Mouse (Mus musculus) embryonic fibroblast, embryonic 13.5 days (primary cell): ENCODE measurements at regions not wholly inside any gene's neighbourhood (a gene's known extent, or its start where the extent isn't known, plus 50 kb on each side); places are given as distances from the start of the nearest gene placed in this dataset.

ENCODE experiments used
- H3K27ac ChIP-seq: 2 replicates; pipeline ENCODE4 v1.5.1; 2012; ENCODE audit warnings: low read length, control low read depth, inconsistent platforms; ENCODE audit not compliant: insufficient read depth
- H3K4me1 ChIP-seq: 2 replicates; pipeline ENCODE4 v1.6.1; 2011; ENCODE audit warnings: low read length; ENCODE audit not compliant: control insufficient read depth, insufficient read depth
- H3K4me3 ChIP-seq: 2 replicates; pipeline ENCODE4 v1.5.1; 2011; ENCODE audit warnings: mild to moderate bottlenecking, control low read depth, low read length; ENCODE audit not compliant: insufficient read depth
- CTCF ChIP-seq: IDR thresholded peaks from 2 replicates; pipeline ENCODE4 v1.5.1; 2011; ENCODE audit warnings: mild to moderate bottlenecking, control low read depth, low read length, moderate library complexity, borderline replicate concordance; ENCODE audit not compliant: insufficient read depth
- POLR2A ChIP-seq: IDR thresholded peaks from 2 replicates; pipeline ENCODE4 v1.6.1; 2011; ENCODE audit warnings: low read depth, mild to moderate bottlenecking, control low read depth, low read length, moderate library complexity

GRCm38 (mm10) chr1:177531791-177532190 lies 89.6 kb downstream of the Zbtb18 start:
- Histone ChIP-seq H3K4me1 (no peaks in the 10 kb centered on the region), H3K27ac (no peak overlapping the region), H3K4me3 (no peak overlapping the region)
- TF ChIP-seq CTCF: no peak
- TF ChIP-seq POLR2A: no peak

- H3K4me3 ChIP-seq: no peak overlapping the region
- no peaks in the 10 kb centered on the region for H3K4me1 ChIP-seq
- no peak for TF ChIP-seq CTCF
- TF ChIP-seq POLR2A: no peak
- no peak overlapping the region for H3K27ac ChIP-seq
These were observed 90.5 kb downstream of the Zbtb18 start for GRCm38 (mm10) chr1:177532656-177533055.

- Histone ChIP-seq H3K4me3 (no peak overlapping the region), H3K27ac (no peak overlapping the region), H3K4me1 (no peaks in the 10 kb centered on the region)
- TF ChIP-seq CTCF (no peak), POLR2A (no peak)
These were observed 91.2 kb downstream of the Zbtb18 start for GRCm38 (mm10) chr1:177533332-177533731.

GRCm38 (mm10) chr1:177545031-177545735 lies 103.0 kb downstream of the Zbtb18 start:
- Histone ChIP-seq H3K4me1 (no peaks in the 10 kb centered on the region), H3K4me3 (no peak overlapping the region), H3K27ac (no peak overlapping the region)
- TF ChIP-seq CTCF: no peak

GRCm38 (mm10) chr1:177547716-177548115 lies 105.6 kb downstream of the Zbtb18 start:
- no peak for TF ChIP-seq POLR2A
- TF ChIP-seq CTCF: no peak
- Histone ChIP-seq H3K27ac (no peak overlapping the region), H3K4me3 (no peak overlapping the region), H3K4me1 (no peaks in the 10 kb centered on the region)

- H3K27ac ChIP-seq: no peak overlapping the region
- H3K4me3 ChIP-seq: no peak overlapping the region
- H3K4me1 ChIP-seq: 0 out of 2 replicates have a peak, but pooled peaks cover 2% of the 10 kb centered on the region
- TF ChIP-seq CTCF (no peak), POLR2A (no peak)
These were observed 113.5 kb downstream of the Zbtb18 start for GRCm38 (mm10) chr1:177555471-177556291.

GRCm38 (mm10) chr1:177557432-177557831 lies 115.3 kb downstream of the Zbtb18 start:
- Histone ChIP-seq H3K4me1 (0 out of 2 replicates have a peak, but pooled peaks cover 2% of the 10 kb centered on the region), H3K4me3 (no peak overlapping the region), H3K27ac (no peak overlapping the region)
- TF ChIP-seq POLR2A: no peak
- no peak for TF ChIP-seq CTCF

GRCm38 (mm10) chr1:177557856-177558255 lies 115.7 kb downstream of the Zbtb18 start:
- TF ChIP-seq CTCF (no peak), POLR2A (no peak)
- H3K4me3 ChIP-seq: no peak overlapping the region
- H3K4me1 ChIP-seq: 0 out of 2 replicates have a peak, but pooled peaks cover 2% of the 10 kb centered on the region
- no peak overlapping the region for H3K27ac ChIP-seq

GRCm38 (mm10) chr1:177561716-177562588 lies 119.8 kb downstream of the Zbtb18 start:
- no peak overlapping the region for H3K27ac ChIP-seq
- TF ChIP-seq POLR2A: no peak
- no peak for TF ChIP-seq CTCF

GRCm38 (mm10) chr1:177562589-177562912 lies 120.4 kb downstream of the Zbtb18 start:
- Histone ChIP-seq H3K27ac (no peak overlapping the region), H3K4me3 (no peak overlapping the region), H3K4me1 (0 out of 2 replicates have a peak, but pooled peaks cover 2% of the 10 kb centered on the region)
- TF ChIP-seq CTCF (no peak), POLR2A (no peak)

More at GRCm38 (mm10) chr1:177561716-177562588, 119.8 kb downstream of the Zbtb18 start:
- no peak overlapping the region for H3K4me3 ChIP-seq
- 0 out of 2 replicates have a peak, but pooled peaks cover 2% of the 10 kb centered on the region for H3K4me1 ChIP-seq
